Mouse (Mus musculus) frontal cortex, adult (tissue): ENCODE measurements around the gene Fmc1.

Experiments used
- ATAC-seq: cut with Nextera tagmentation; 2 replicates; pipeline ENCODE4 v1.9.2; 2017; ENCODE audit warnings: mild to moderate bottlenecking, moderate library complexity, mixed read lengths; ENCODE audit not compliant: low TSS enrichment

Gene Fmc1

DNA sequence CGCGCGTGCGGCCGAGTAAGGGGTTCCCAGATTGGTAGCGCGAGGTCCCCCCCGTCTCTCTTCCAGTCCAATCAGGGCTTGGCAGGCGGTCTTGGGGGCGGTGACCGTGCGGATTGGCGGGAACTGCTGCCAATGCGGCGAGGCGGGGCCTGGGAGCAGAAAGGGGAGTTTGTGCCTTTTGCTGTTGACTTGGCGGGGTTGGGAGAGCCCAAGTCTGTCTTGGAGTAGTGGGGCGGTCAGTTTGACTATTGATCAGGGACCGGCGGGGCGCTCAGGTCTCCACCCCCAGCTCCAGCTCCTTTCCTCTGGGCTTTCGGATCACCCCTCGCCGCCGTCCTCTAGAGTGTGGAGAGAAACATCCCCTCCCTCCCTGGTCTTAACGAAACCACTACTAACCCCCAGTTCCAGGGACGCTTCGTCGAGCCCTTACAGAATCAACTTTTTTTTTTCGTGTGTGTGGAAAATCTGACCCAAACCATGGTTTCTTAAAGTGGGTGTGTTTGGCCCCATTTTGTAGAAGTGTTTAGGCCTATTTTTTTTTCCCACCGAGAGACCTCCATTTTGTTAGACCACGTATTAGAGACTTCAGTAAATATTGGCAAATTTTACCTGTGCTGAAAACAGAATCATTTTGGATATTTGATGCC, 18.8 kb downstream of the Fmc1 start:
- peak; percentile 86 for ATAC-seq

DNA sequence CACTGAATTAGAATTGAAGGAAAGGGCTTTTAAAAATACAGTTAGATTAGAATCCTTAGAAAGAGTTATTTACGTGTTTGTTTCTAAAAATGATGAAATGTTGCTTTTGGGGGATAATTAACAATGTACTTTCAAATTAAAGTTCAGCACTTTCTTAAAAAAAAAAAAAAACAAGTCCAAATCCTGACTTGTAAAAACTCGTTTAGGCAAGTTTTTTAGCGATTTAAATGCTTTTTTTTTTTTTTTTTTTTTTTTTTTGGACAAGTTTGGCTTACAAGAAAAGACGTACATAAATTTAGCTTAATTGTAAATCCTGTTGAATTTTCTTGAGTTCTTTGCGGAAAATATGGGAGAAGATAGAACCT, 19.3 kb downstream of the Fmc1 start:
- ATAC-seq, result no peak

DNA sequence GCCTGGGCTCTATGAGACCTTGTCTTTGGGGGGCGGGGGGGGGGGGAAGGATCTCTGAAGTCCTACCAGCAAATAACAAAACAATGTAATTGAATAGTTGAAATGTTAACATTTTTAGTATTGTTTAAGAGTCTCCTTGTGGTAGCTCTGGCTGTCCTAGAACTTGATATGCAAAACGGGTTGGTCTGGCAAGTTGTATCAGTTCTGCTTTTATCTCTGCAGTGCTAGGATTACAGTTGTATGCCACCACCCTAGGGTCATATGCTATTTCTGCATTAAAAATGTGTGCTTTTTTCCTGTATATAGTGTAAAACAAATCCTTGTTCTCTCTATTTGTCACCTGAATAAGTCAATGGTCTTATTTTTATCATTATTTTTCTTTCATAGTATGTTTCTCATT, 42.8 kb downstream of the Fmc1 start:
- ATAC-seq, result no peak

DNA sequence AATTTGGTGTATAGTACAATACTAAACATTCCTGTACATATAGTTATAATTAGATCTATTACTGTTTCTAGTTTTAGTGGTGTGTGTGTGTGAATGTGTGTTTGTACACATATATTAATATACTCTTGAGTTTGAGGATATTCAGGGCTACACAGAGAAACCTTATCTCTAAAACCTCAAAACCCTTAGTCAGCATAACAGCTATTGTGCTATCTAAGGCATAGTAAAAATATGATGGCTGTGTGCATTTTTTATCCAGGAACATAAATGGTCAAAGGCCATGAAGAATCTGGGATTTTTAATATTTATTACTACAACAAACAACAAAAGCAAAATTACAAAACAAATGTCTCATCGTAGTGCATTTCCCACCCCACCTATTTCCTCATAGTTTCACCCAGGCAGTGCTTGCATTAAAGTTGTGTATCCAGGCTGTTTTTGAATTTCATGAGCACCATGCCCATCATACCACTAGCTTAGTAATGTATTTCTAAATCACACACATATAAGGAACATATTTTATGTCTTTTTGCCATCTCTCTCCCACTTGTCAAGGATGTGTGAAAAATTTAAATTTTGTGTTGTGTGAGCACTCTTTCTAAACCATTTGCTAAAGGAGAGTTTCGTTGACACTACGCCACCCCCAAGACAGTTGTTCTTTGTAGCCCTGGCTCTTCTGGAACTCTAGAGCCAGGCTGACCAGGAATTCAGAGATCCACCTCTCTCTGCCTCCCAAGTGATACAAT, 47.0 kb downstream of the Fmc1 start:
- peak; percentile 82 for ATAC-seq

- ATAC-seq, result no peak
Observed at GRCm38 (mm10) chr6:38581711-38582110, 48.4 kb downstream of the Fmc1 start.
